Mouse (Mus musculus) 416B (cell line): ENCODE data around the gene Slc25a26.

Experiments used
- DNase-seq: peaks from one replicate; pipeline ENCODE4 v3.0.0; 2011; ENCODE audit warnings: low read depth

The Slc25a26 gene

DNA sequence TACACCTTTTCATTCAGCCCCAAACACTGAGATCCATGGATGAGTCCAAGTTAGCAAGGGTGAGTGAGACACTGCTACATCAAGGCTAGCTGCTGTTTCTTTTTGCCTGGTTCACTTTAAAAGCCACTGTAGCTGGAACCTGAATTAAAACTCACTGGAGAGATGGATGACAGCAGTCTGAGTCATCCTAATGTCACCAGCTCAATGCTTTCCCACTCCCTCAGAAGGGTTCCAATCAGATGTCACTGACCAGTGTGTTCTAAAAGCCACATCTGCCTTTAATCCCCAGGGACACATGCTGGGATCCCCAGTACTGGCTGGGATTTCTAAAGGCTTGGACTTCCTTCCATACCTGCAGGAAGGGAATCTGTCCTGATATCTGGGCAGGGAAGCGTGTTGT is 141.9 kb downstream of the Slc25a26 start:
- DNase-seq, result peak; percentile 18

DNA sequence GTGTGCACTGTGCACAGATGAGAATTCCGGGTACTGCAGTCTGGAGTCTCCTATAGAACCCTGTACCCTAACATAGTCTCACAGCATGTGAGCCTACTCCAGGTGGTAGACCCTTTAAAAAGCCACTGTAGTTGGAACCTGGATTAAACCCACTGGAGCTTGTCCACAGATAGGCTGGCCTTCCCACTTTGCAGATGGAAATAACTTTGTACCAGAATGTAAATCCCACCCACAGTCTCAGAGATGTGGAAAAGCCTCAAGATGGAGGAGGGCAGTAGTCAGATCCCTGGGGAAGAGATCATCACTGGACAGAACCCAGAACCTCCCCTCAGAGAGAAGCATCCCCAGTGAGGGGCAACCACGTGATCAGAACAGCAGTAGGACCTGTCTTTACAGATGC is 143.9 kb downstream of the Slc25a26 start:
- no peak for DNase-seq

DNA sequence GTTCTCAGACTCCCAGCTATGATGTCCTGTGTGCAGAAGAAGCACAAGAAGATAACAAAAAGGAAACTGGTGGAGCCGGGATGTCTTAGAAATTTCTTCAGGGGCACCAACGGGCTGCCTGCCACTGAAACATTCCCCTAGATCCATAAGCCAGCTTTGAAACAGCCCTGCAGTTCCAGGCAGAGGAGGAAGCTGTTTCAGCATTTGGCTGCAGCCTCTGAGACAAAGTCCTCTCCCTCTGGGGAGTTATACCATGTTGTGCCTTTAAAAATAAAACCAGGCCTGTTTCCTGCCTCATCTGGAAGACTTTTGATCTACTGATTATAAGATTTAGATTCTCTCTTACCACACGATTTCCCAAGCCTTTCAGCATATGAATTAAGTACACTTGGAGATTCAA is 144.5 kb downstream of the Slc25a26 start:
- no peak for DNase-seq

DNA sequence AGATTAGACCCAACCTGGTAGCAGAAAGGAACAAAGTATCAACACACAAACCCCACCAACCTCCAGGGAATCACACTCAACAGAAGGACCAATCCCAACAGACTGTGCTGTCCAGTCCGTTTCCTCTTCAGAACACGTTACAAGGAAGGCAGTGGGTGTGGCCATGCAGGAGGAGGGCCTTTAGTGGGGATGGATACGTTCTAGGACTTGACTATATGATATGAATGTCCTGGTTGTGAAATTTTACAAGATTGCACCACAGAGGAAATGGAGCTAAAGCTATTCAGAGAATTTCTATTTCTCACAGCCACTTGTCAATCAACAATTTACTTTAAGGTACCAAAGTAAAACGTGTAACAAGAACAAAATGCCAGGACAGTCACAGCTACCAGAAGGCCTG is 145.6 kb downstream of the Slc25a26 start:
- peak; percentile 59 for DNase-seq

DNA sequence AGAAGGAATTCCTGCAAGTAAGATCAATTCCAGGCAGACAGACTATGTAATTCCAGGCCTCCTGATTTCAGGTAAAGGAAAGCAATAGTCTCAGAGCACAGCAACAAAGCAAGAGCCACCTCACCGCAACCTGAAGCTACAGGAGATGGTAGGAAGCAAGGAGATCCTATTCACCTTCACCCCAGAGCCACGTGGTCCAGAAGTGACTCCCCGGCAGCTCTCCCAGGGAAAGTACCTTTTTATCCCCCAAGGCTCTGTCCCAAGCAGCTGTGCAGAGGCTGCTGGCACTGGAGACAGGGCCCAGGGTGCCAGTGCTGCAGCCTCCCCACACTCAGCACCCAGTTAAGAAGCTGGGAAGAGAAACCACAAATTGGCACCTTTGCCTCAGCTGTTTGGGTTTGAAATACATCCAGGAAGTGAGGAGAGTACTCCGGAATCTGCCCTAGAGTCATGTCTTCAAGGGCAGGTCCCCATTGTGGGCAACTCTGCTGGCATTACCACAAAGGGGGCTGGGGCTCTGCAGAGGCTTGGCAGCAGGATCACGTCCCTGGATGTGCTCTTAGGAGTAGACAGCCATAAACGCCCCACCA is 146.2 kb downstream of the Slc25a26 start:
- DNase-seq, result no peak

DNA sequence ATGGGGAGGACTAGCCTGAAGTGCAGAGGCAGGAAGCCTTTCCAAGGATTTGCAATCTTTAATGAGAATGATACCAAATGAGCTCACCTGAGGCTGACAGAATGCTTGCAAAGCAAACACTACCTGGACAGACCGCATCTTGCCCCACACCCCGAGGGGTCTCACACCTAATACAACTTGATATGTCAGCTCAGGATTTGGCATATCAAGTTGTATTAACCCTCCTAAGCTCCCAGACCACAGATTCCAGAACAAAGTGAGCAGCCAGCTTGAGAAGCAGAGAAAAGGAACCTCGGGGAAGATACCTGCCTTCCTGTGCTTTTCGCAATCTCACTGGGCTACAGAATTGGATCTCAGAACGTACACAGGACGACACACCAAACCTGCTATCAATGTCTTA is 146.8 kb downstream of the Slc25a26 start:
- DNase-seq, result no peak

DNA sequence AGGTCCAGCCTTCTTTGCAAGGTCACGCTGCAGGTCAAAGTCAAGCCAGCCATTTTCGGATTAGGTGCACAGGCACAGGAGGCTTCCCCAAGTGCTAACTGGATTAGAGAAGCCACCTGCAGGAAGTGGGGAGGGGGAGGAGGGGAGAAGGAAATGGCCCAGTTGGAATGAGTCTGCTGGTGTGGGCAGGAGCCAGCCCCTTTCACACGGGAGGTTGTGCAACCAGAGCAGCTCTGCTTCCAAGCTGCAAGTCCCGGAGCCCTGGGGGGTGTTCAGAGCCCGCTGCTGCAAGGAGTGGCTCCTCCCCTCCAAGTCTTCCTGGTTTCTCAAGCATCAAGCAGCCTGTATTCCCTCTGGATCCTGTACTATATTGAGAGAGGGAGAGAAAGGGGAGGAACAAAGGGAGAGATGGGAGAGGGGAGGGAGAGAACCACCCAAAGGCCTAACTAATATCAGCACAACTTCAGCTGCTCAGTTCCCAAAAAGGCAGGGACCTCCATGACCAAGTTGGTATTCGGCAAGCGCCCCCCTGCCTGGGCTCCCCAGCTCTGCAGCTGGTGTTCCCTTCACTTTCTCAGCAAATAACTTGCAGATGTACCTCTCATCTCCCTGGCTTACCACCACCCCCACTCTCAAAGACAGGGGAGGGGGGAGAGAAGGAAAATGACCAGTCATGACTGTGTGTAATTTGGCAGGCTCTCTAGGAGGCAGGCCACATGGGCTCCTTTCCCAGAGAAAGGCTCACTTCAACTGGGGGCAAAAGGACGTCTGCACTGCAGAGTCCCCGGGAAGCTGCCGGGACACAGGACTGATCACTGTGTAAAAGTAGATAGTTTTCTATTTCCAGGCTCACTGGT is 147.7 kb downstream of the Slc25a26 start:
- DNase-seq, result peak; percentile 25

DNA sequence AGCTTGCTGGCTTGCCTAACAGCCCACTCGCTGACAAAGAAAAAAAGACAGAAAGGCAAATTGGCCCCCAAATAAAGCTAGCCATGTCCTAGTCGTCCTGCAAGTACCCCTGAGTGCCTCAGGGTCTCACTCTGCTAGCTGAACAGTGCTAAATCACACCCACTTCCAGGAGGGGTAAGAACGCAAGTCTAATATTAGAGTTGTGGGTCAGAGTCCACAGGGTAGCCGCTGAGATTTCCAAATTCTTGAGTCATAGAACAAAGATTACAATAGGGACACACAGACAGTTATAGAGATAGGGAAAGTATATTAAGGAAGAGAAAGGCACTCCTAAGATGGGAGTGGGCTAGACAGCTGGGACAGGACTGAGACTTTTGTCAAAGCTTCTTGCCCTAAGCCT is 148.4 kb downstream of the Slc25a26 start:
- DNase-seq, result no peak

DNA sequence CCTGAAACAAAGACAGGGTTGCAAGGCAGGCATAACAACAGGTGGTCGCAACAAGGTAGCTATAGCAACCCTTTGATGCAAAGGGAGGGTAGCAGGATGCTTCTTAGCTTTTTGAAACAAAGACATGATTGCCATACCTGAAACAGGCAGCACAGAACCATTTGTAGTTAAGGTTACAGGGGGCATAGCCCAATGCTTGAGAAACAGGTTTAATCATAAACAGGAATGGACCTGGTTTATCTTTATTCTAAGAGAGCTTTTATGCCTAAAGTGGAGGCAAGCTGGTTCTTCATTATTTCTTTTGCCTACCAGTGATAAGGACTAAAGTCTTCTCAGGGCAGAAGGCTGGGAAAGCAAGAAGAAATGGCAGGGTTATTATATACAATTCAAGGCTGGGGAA is 149.5 kb downstream of the Slc25a26 start:
- no peak for DNase-seq

DNA sequence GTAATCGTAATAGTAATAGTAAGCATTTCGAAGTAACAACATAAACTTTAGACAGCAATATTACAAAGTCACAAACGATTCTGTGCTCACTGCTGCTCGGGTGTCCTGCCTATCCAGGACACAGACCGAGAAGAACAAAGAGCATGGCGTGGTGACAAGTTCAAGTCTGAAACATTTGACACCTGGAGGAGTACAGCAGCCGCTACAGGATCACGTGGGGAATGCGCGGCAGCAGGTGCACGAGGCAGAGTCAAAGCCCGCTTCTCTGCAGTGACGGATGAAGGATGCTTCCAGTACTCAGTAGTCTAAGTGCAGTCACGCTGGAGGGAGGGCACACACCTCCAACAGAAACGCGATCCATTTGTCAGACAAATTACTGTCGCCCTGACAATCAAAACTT is 151.4 kb downstream of the Slc25a26 start:
- no peak for DNase-seq

DNA sequence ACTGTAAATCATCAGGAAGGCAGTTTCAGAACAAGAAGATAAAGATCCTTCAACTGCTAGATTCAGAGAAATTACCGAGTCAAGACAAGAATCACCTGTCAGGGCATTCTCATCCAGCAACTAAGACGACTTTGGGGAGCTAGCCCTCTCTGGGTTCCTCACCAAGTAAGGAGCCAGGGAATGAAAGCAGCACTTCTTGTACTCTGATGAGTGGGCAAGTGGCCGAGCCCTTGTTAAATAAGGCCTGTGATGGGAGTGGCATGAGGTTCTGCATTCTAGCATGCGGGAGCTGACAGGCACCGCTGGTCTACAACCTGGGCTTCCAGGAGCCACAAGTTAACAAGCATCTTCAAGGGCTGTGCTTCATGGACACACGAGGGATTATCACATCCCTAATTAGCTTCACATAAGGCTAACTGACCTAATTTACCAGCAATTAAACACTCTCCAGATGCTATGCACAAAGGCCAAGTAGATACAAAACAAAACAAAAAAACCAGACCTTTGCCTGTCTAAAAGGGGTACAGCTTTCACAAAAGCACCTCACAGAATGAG is 152.6 kb downstream of the Slc25a26 start:
- no peak for DNase-seq

DNA sequence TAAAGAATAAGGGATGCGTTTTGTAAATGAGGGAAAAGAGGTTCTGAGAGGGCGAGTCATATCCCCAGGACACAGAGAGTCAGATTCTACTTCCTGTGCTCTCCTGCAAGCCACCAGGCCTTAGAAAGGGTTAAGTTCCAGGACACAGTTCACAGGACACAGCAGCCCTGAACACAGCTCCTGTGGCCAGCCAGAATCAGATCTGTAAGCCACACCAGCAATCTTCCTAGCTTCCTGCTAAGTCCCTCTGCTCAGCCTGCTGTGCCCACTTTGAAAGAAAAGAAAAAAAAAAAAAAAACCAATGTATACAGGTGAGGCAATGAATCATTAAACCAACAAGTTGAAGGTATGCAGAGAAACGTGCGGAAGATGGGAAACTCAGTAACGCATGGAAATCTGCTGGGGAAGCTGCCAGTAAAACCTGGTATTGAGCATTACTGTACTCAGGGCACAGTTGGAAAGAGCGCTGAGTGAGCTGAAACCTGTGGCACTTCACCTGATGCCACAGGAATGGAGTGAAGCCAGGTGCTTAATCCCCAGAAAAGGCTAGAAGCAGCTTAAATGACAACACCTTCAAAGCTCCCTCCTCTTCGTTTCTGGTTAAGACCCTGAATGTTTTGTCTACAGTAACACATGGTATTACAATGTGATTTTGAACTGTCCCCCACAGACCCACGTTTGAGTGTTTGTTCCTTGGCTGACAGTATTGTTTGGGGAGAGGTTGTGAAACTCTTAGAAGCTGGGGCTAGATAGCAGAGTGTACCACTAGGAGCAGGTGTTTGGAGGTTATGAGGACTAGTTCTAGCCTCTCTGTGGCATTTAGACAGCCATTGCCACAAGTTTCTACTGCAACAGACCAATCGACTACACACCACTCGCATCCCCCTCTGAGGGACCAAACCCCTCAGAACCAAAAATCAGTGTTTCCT is 153.5 kb downstream of the Slc25a26 start:
- DNase-seq, result no peak
